Mouse (Mus musculus) small intestine, adult 2 months (tissue): ENCODE measurements at regions not wholly inside any gene's neighbourhood (a gene's known extent, or its start where the extent isn't known, plus 50 kb on each side); places are given as distances from the start of the nearest gene placed in this dataset.

Experiments
- CTCF ChIP-seq: fragments of 200-500 bp; IDR thresholded peaks from 2 replicates; pipeline ENCODE4 v1.5.1; 2012; ENCODE audit warnings: low read depth, mild to moderate bottlenecking, control low read depth, inconsistent platforms, low read length, moderate library complexity, mixed read lengths; ENCODE audit not compliant: insufficient replicate concordance, insufficient read length; ENCODE audit errors: extremely low read depth
- POLR2A ChIP-seq: fragments of 200-500 bp; IDR thresholded peaks from 2 replicates; pipeline ENCODE4 v1.6.1; 2012; ENCODE audit warnings: low read depth, mild to moderate bottlenecking, control low read depth, inconsistent platforms, low read length, moderate library complexity

DNA sequence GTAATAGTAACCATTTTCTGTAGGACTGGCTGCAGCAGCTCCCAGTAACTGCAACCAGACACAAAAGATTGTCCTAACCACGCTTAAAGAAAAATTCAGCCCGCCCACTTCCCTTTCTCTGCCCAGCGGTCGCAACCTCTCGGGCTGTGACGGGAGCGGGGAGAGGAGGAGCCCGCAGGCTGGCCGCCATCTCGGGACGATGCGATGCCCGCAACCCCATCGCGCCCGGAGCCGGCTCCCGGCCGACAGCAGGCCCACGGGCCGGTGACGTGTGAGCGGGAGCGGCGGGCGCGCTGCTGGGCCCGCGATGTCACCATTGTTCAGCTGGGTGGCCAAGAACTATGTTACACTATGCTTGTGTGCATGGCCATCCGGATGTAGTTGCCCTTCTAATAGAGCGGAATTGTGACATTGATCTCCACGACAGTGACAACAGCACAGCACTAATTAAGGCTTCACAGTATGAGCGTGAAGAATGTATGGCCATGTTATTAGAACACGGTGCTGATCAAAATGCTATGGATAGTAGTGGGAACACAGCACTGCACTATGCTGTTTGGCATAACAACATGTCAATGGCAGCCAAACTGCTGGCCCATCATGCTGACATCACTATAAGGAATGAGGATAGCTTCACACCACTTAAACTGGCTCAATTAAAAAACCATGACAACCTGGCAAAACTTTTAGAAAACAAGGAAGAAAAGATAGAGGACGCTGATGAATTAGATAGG is 59.2 kb upstream of the C2cd4b start:
- TF ChIP-seq POLR2A (no peak), CTCF (no peak)
